Mouse (Mus musculus) liver, embryonic 14.5 days (tissue): Measurements from ENCODE around the gene Prkcb. TPM values are rescaled to one million over a fixed set of nuclear protein-coding genes. Genes with fewer than 3 reads are reported as not detected.

Experiments
- ATAC-seq: fragments of 200-750 bp; cut with Nextera tagmentation; 2 replicates; pipeline ENCODE4 v1.8.0; 2017; ENCODE audit warnings: moderate number of reproducible peaks, mild to moderate bottlenecking, moderate library complexity; ENCODE audit not compliant: insufficient read depth
- DNase-seq, 3 experiments: peaks; one replicate each; pipeline ENCODE4 v3.0.0-alpha.2; 2012 to 2013; ENCODE audit warnings: low read depth in 3 of 3, low spot score in 3 of 3
- H3K27ac ChIP-seq: fragments of 300-500 bp; sonication (generic); 2 replicates; pipeline ENCODE4 v1.5.1; 2014; ENCODE audit warnings: moderate library complexity, mild to moderate bottlenecking, control low read depth, inconsistent platforms
- H3K27me3 ChIP-seq: fragments of 300-500 bp; sonication (generic); 2 replicates; pipeline ENCODE4 v1.6.1; 2014; ENCODE audit warnings: mild to moderate bottlenecking, low read length, moderate library complexity; ENCODE audit not compliant: control insufficient read depth, insufficient read depth
- H3K36me3 ChIP-seq: fragments of 300-500 bp; sonication (generic); replicated peaks from 2 replicates; pipeline ENCODE4 v1.6.1; 2014; ENCODE audit warnings: low read depth; ENCODE audit not compliant: control insufficient read depth, insufficient read depth
- H3K4me1 ChIP-seq, 2 experiments: fragments of 200-500 bp in 1 of 2; fragments of 300-500 bp in 1 of 2; sonication (generic) in 1 of 2; replicated peaks; 2 replicates each; pipeline ENCODE4 v1.6.1; 2012 to 2014; ENCODE audit warnings: antibody characterized with exemption in 1 of 2, inconsistent platforms in 1 of 2, low read length in 1 of 2; ENCODE audit not compliant: control insufficient read depth in 2 of 2, insufficient read depth in 2 of 2
- H3K4me2 ChIP-seq: fragments of 300-500 bp; sonication (generic); 2 replicates; pipeline ENCODE4 v1.6.1; 2014; ENCODE audit warnings: low read depth, mild to moderate bottlenecking, control low read depth, moderate library complexity
- H3K4me3 ChIP-seq, 2 experiments: fragments of 200-500 bp in 1 of 2; fragments of 300-500 bp in 1 of 2; sonication (generic) in 1 of 2; 2 replicates each; pipeline ENCODE4 v1.5.1; 2012 to 2014; ENCODE audit warnings: low read depth in 2 of 2, low read length in 2 of 2, mild to moderate bottlenecking in 2 of 2, control low read depth in 1 of 2, inconsistent platforms in 1 of 2, moderate library complexity in 1 of 2; ENCODE audit not compliant: insufficient read depth in 1 of 2
- H3K9ac ChIP-seq: fragments of 300-500 bp; sonication (generic); replicated peaks from 2 replicates; pipeline ENCODE4 v1.6.1; 2014; ENCODE audit warnings: mild to moderate bottlenecking, control low read depth, moderate library complexity
- H3K9me3 ChIP-seq: fragments of 300-500 bp; sonication (generic); 2 replicates; pipeline ENCODE4 v1.6.1; 2016; ENCODE audit warnings: low read length, mixed read lengths; ENCODE audit not compliant: control insufficient read depth
- CTCF ChIP-seq: IDR thresholded peaks from 2 replicates; pipeline ENCODE4 v1.5.1; 2016; ENCODE audit warnings: antibody characterized with exemption, low read depth, control low read depth
- EP300 ChIP-seq: IDR thresholded peaks from 2 replicates; pipeline ENCODE4 v1.6.1; 2016; ENCODE audit warnings: antibody characterized with exemption, low read depth
- WGBS: fragments of 180-500 bp; shearing (Covaris S2); extraction: QIAGEN DNeasy Blood & Tissue Kit; methylation state at CpG from one replicate; pipeline ENCODE4 v1.1.7; 2014; ENCODE audit not compliant: insufficient replicate concordance; 5-methylcytosine and 5-hydroxymethylcytosine counted together
- polyA plus RNA-seq, 2 experiments: library from polyadenylated mRNA; depleted of rRNA in 1 of 2; stranded (reverse) in 1 of 2; unstranded in 1 of 2; fragments of >200 nt; fragmentation: Nextera tagmentation in 1 of 2; extraction: Ambion mirVana in 1 of 2; gene quantifications; 2 replicates each; pipeline versions ENCODE4 v1.2.1 to v1.2.3; 2012 to 2014

Prkcb gene
- polyA plus RNA-seq, 2 experiments: 1.6 to 2.3 TPM

GRCm38 (mm10) chr7:122357847-122358246 is 69.3 kb downstream of the Prkcb start:
- Histone ChIP-seq H3K9ac (no peak overlapping the region), H3K36me3 (no peaks in the 10 kb centered on the region), H3K4me1 (no peaks in the 10 kb centered on the region), H3K4me2 (no peak overlapping the region), H3K27ac (no peak overlapping the region), H3K9me3 (no peaks in the 10 kb centered on the region), H3K27me3 (no peaks in the 10 kb centered on the region), H3K4me3 (no peak overlapping the region)
- no peak for DNase-seq
- no peak for ATAC-seq
- no peak for TF ChIP-seq CTCF
- no peak for TF ChIP-seq EP300
- 70% methylated on average over 7 of the region's 7 CpGs for WGBS

- TF ChIP-seq CTCF (no peak), EP300 (no peak)
- Histone ChIP-seq H3K9ac (no peak overlapping the region), H3K36me3 (no peaks in the 10 kb centered on the region), H3K4me2 (no peak overlapping the region), H3K4me3 (no peak overlapping the region), H3K9me3 (no peaks in the 10 kb centered on the region), H3K27me3 (no peaks in the 10 kb centered on the region), H3K27ac (no peak overlapping the region), H3K4me1 (no peaks in the 10 kb centered on the region)
- no peak for ATAC-seq
- no peak for DNase-seq
- 47% methylated on average over 1 of the region's 1 CpGs for WGBS
Observed at GRCm38 (mm10) chr7:122366635-122367034, 78.1 kb downstream of the Prkcb start.

- Histone ChIP-seq H3K4me1 (no peaks in the 10 kb centered on the region), H3K36me3 (no peaks in the 10 kb centered on the region), H3K9ac (no peak overlapping the region), H3K4me2 (no peak overlapping the region), H3K9me3 (no peaks in the 10 kb centered on the region), H3K27ac (no peak overlapping the region), H3K27me3 (no peaks in the 10 kb centered on the region), H3K4me3 (no peak overlapping the region)
- DNase-seq (no peak), ATAC-seq (no peak)
- TF ChIP-seq CTCF: no peak
- TF ChIP-seq EP300: no peak
- 66% methylated on average over 7 of the region's 7 CpGs for WGBS
Observed at GRCm38 (mm10) chr7:122367303-122368007, 78.9 kb downstream of the Prkcb start.

- Histone ChIP-seq H3K36me3 (no peaks in the 10 kb centered on the region), H3K27ac (no peak overlapping the region), H3K9ac (no peak overlapping the region), H3K4me2 (no peak overlapping the region), H3K4me1 (no peaks in the 10 kb centered on the region), H3K27me3 (no peaks in the 10 kb centered on the region), H3K4me3 (no peak overlapping the region), H3K9me3 (no peaks in the 10 kb centered on the region)
- ATAC-seq (no peak), DNase-seq (no peak)
- TF ChIP-seq EP300 (no peak), CTCF (no peak)
- 80% methylated on average over 12 of the region's 12 CpGs for whole genome bisulfite sequencing
Observed at GRCm38 (mm10) chr7:122370488-122370887, 81.9 kb downstream of the Prkcb start.

GRCm38 (mm10) chr7:122371947-122372346 is 83.4 kb downstream of the Prkcb start:
- TF ChIP-seq CTCF: no peak
- TF ChIP-seq EP300: no peak
- Histone ChIP-seq H3K36me3 (no peaks in the 10 kb centered on the region), H3K4me2 (no peak overlapping the region), H3K27ac (no peak overlapping the region), H3K4me1 (no peaks in the 10 kb centered on the region), H3K9ac (no peak overlapping the region), H3K4me3 (no peak overlapping the region), H3K27me3 (no peaks in the 10 kb centered on the region), H3K9me3 (no peaks in the 10 kb centered on the region)
- DNase-seq (no peak), ATAC-seq (no peak)
- whole genome bisulfite sequencing: 46% methylated on average over 5 of the region's 5 CpGs
